Mouse (Mus musculus) CD4-positive, CD25-positive, alpha-beta regulatory T cell, adult 4 months (primary cell): ENCODE data around the gene Gm28998. TPM values are rescaled to one million over a fixed set of nuclear protein-coding genes. Genes with fewer than 3 reads are reported as not detected.
"Not testable (repeated sequence)": the region's sequence is repeated elsewhere in the genome, so short reads cannot be mapped to it uniquely, and the experiment has no call there.

Experiments
- ATAC-seq: one replicate; pipeline ENCODE4 v1.8.0; 2017
- polyA plus RNA-seq, 2 experiments: library from polyadenylated mRNA; unstranded; fragments of 100-300 nt; shearing (Covaris generic); gene quantifications; one replicate each; pipeline ENCODE4 v1.2.1; 2017

Gm28998 gene
- polyA plus RNA-seq, result not detected

- ATAC-seq, result not testable (repeated sequence)
Observed at GRCm38 (mm10) chrY:7253487-7253886, at the start of gene Gm28998. TSS of gene Gm28998 (plus strand) at chrY:7253787.

Other genes starting within 250 kb of the Gm28998 start
- gene Gm21244, start 84.5 kb upstream of the Gm28998 start, polyA plus RNA-seq, result not detected
- gene Gm21788, start 151.2 kb downstream of the Gm28998 start, polyA plus RNA-seq, result not detected